Mouse (Mus musculus) cerebellum, adult 2 months (tissue): ENCODE data around the gene Rnf43. TPM values are rescaled to one million over a fixed set of nuclear protein-coding genes. Genes with fewer than 3 reads are reported as not detected.

ENCODE experiments used
- DNase-seq, 2 experiments: peaks; one replicate each; pipeline ENCODE4 v3.0.0; 2021
- H3K27ac ChIP-seq: fragments of 200-500 bp; 2 replicates; pipeline ENCODE4 v1.5.1; 2012; ENCODE audit warnings: low read length, control low read depth, inconsistent platforms; ENCODE audit not compliant: insufficient read depth
- H3K27me3 ChIP-seq: fragments of 200-500 bp; 2 replicates; pipeline ENCODE4 v1.6.1; 2012; ENCODE audit warnings: inconsistent platforms, mild to moderate bottlenecking, low read length, moderate library complexity; ENCODE audit not compliant: control insufficient read depth, insufficient read depth
- H3K4me1 ChIP-seq: fragments of 200-500 bp; 2 replicates; pipeline ENCODE4 v1.6.1; 2011; ENCODE audit warnings: low read length; ENCODE audit not compliant: control insufficient read depth, insufficient read depth
- H3K4me3 ChIP-seq: fragments of 200-500 bp; replicated peaks from 2 replicates; pipeline ENCODE3; 2011; ENCODE audit warnings: mild to moderate bottlenecking, low read depth, low read length, control low read depth; ENCODE audit not compliant: insufficient read depth
- CTCF ChIP-seq: fragments of 200-500 bp; IDR thresholded peaks from 2 replicates; pipeline ENCODE4 v1.5.1; 2011; ENCODE audit warnings: low read depth, mild to moderate bottlenecking, control low read depth, low read length, moderate library complexity, borderline replicate concordance; ENCODE audit not compliant: insufficient read depth
- POLR2A ChIP-seq: fragments of 200-500 bp; IDR thresholded peaks from 2 replicates; pipeline ENCODE4 v1.6.1; 2011; ENCODE audit warnings: low read length, control low read depth, borderline replicate concordance; ENCODE audit not compliant: insufficient read depth
- WGBS: fragments of 180-500 bp; shearing (Covaris S2); methylation state at CpG from one replicate; pipeline ENCODE4 v1.1.7; 2018; 5-methylcytosine and 5-hydroxymethylcytosine counted together
- polyA plus RNA-seq: library from polyadenylated mRNA; depleted of rRNA; stranded (reverse); fragments of >200 nt; gene quantifications from 2 replicates; pipeline ENCODE4 v1.2.3, GENCODE M21; 2012

Gene Rnf43
- polyA plus RNA-seq, 1 experiment = 2.2 TPM

GRCm38 (mm10) chr11:87729593-87730185 lies 67.2 kb downstream of the Rnf43 start:
- H3K4me1 ChIP-seq = no peaks in the 10 kb centered on the region
- no peaks in the 10 kb centered on the region for H3K27me3 ChIP-seq
- TF ChIP-seq CTCF (no peak), POLR2A (no peak)
- H3K27ac ChIP-seq = no peak overlapping the region
- H3K4me3 ChIP-seq = no peak overlapping the region
- WGBS = 78% methylated on average over 13 of the region's 13 CpGs
- no peak for DNase-seq

- Histone ChIP-seq H3K27me3 (no peaks in the 10 kb centered on the region), H3K27ac (no peak overlapping the region), H3K4me1 (no peaks in the 10 kb centered on the region), H3K4me3 (no peak overlapping the region)
- TF ChIP-seq POLR2A (no peak), CTCF (no peak)
- WGBS = 79% methylated on average over 10 of the region's 10 CpGs
- DNase-seq = no peak
Observed at GRCm38 (mm10) chr11:87730652-87731310, 68.3 kb downstream of the Rnf43 start.

DNA sequence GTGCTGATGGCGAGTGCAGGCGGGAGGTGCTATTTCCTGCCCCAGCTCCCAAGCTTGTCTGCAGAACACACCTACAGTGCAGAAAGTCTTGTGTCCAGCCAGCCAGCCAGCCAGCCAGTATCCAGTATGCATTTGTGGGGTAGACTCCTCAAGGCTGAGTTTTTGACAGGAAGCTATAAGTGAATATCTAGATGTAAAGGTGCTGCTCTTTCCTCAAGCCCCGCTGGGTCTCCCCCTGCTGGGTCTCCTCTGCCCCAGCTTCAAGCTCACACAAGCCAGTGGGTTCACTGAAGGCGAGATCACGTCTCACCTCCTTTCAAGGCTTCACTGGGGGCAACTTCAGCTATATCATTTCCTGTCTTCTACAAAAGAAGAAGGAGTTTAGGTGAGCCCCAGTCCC lies 71.8 kb downstream of the Rnf43 start:
- Histone ChIP-seq H3K4me1 (0 out of 2 replicates have a peak, but pooled peaks cover 1% of the 10 kb centered on the region), H3K27me3 (no peaks in the 10 kb centered on the region), H3K4me3 (no peak overlapping the region), H3K27ac (no peak overlapping the region)
- TF ChIP-seq CTCF (no peak), POLR2A (no peak)
- WGBS = 74% methylated on average over 5 of the region's 5 CpGs
- no peak for DNase-seq

DNA sequence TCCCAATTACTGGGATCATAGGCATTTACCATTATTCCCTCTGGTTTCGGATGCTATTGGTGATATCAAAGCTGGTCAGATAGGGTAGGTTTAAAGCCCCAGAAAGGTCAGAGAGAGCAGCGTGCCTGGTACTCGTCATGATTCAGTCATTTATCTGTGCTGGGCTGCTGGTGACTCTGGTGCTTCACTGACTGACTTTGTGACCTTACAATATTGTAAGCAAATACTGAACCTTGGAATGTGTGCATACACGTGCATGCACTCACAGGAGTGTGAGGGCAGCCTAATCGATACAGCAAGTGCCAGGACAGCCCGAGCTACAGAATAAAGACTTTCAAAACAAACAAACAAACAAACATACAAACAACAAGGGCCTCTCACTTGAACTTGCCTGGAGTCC lies 73.2 kb downstream of the Rnf43 start:
- H3K4me1 ChIP-seq = 0 out of 2 replicates have a peak, but pooled peaks cover 2% of the 10 kb centered on the region
- H3K27me3 ChIP-seq = no peaks in the 10 kb centered on the region
- DNase-seq = no peak
- no peak overlapping the region for H3K27ac ChIP-seq
- 91% methylated on average over 6 of the region's 6 CpGs for WGBS
- TF ChIP-seq CTCF (no peak), POLR2A (no peak)
- H3K4me3 ChIP-seq = no peak overlapping the region

DNA sequence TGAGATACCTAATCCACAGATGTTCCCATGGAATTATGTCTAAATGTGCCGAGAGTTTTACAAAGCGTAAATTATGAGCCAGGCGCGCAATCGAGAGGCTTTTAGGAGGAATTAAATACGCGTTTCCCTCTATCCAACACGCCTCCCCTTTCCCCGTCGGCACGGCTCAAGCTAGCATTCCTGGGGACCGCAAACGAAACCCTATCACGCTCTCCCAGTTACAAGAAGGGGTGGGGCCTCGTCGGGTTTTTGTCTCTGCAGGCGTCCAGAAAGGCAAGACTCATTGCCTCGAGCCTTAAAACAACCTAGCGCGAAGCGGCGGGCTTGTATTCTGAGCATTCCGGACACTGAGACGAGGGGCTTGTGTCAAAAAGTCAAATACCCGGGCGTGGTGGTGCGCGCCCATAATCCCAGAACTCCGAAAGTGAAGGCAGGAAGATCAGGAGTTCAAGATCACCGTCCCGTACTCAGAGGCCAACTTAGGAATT lies 74.2 kb downstream of the Rnf43 start:
- peak overlapping the region; percentile 16 for H3K27ac ChIP-seq
- WGBS = 2% methylated on average over 31 of the region's 31 CpGs

DNA sequence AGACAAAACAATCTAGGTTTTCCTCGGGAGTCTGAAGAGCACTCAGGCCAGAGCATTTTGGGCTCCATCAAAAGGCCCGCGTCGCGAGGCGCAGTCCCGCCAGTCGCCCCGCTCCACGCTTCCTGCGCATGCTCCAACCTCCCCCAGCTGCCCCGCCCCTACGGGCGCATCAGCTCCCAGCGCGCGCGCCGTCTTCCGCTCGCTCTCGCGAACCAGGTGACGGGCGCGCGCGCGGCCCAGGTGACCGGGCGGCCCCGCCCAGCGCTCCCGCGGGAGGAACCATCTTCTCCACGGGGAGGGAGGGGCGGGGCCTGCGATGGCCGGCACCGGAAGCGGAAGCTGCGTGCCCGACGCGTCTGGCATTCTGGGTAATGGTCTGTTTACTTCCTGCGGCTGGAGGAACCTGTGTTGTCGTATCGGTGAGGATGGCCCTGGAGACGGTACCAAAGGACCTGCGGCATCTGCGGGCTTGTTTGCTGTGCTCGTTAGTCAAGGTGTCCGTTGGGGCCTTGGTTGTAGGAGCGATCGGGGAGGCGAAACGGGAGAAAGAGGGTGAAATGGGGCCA lies 74.7 kb downstream of the Rnf43 start, which contains the start of gene Supt4a:
Supt4a (plus strand) TSS at position 378 of the 566 bp plus-strand sequence.
- under 1% methylated on average over 57 of the region's 57 CpGs for WGBS
- peak; percentile 96 to 97 for DNase-seq
- Histone ChIP-seq H3K27me3 (no peaks in the 10 kb centered on the region), H3K4me3 (peak within 1 kb of the TSS; percentile 88), H3K4me1 (0 out of 2 replicates have a peak, but pooled peaks cover 2% of the 10 kb centered on the region), H3K27ac (peak within 1 kb of the TSS; percentile 32)
- TF ChIP-seq CTCF (no peak), POLR2A (peak; percentile 89)

More for the DNA sequence above, 74.2 kb downstream of the Rnf43 start:
- Histone ChIP-seq H3K4me3 (peak overlapping the region; percentile 58), H3K27me3 (no peaks in the 10 kb centered on the region), H3K4me1 (0 out of 2 replicates have a peak, but pooled peaks cover 2% of the 10 kb centered on the region)
- peak; percentile 65 to 68 for DNase-seq
- TF ChIP-seq CTCF = no peak
- no peak for TF ChIP-seq POLR2A

- TF ChIP-seq POLR2A (no peak), CTCF (no peak)
- Histone ChIP-seq H3K27ac (no peak overlapping the region), H3K27me3 (no peaks in the 10 kb centered on the region), H3K4me1 (0 out of 2 replicates have a peak, but pooled peaks cover 2% of the 10 kb centered on the region), H3K4me3 (no peak overlapping the region)
- DNase-seq = no peak
- WGBS = 88% methylated on average over 3 of the region's 3 CpGs
Observed at GRCm38 (mm10) chr11:87743691-87744090, 81.2 kb downstream of the Rnf43 start.

- 83% methylated on average over 4 of the region's 4 CpGs for WGBS
- no peak overlapping the region for H3K4me3 ChIP-seq
Observed at GRCm38 (mm10) chr11:87744964-87745363, 82.4 kb downstream of the Rnf43 start.

More at GRCm38 (mm10) chr11:87744964-87745363, 82.4 kb downstream of the Rnf43 start:
- Histone ChIP-seq H3K27me3 (no peaks in the 10 kb centered on the region), H3K27ac (no peak overlapping the region), H3K4me1 (no peaks in the 10 kb centered on the region)
- TF ChIP-seq POLR2A (no peak), CTCF (no peak)
- no peak for DNase-seq
